Mouse (Mus musculus) stomach, embryonic 16.5 days (tissue): ENCODE results near the gene Tmem270. TPM values are rescaled to one million over a fixed set of nuclear protein-coding genes. Genes with fewer than 3 reads are reported as not detected.

Experiments used
- ATAC-seq: fragments of 200-750 bp; cut with Nextera tagmentation; 2 replicates; pipeline ENCODE4 v1.8.0; 2017; ENCODE audit warnings: moderate number of reproducible peaks, moderate TSS enrichment; ENCODE audit not compliant: insufficient read depth, low FRiP score
- H3K27ac ChIP-seq: fragments of 300-500 bp; sonication (generic); 2 replicates; pipeline ENCODE4 v1.5.1; 2014; ENCODE audit warnings: low read length
- H3K27me3 ChIP-seq: fragments of 300-500 bp; sonication (generic); 2 replicates; pipeline ENCODE4 v1.6.1; 2014; ENCODE audit warnings: low read length, control low read depth, mixed read lengths; ENCODE audit not compliant: control insufficient read depth, insufficient read depth
- H3K36me3 ChIP-seq: fragments of 300-500 bp; sonication (generic); 2 replicates; pipeline ENCODE4 v1.6.1; 2014; ENCODE audit warnings: low read length; ENCODE audit not compliant: control insufficient read depth, insufficient read depth
- H3K4me1 ChIP-seq: fragments of 300-500 bp; sonication (generic); 2 replicates; pipeline ENCODE4 v1.6.1; 2014; ENCODE audit warnings: low read length, control low read depth, mixed read lengths; ENCODE audit not compliant: control insufficient read depth, insufficient read depth
- H3K4me2 ChIP-seq: fragments of 300-500 bp; sonication (generic); 2 replicates; pipeline ENCODE4 v1.6.1; 2014; ENCODE audit warnings: low read depth, low read length, mixed read lengths
- H3K4me3 ChIP-seq: fragments of 300-500 bp; sonication (generic); replicated peaks from 2 replicates; pipeline ENCODE4 v1.5.1; 2014; ENCODE audit warnings: mild to moderate bottlenecking, low read length
- H3K9ac ChIP-seq: fragments of 300-500 bp; sonication (generic); 2 replicates; pipeline ENCODE4 v1.6.1; 2014; ENCODE audit warnings: low read length
- H3K9me3 ChIP-seq: fragments of 300-500 bp; sonication (generic); replicated peaks from 2 replicates; pipeline ENCODE4 v1.6.1; 2016; ENCODE audit warnings: low read length, control low read depth; ENCODE audit not compliant: control insufficient read depth
- WGBS: fragments of 180-500 bp; shearing (Covaris S2); extraction: QIAGEN DNeasy Blood & Tissue Kit; methylation state at CpG from one replicate; pipeline ENCODE4 v1.1.7; 2014; 5-methylcytosine and 5-hydroxymethylcytosine counted together
- polyA plus RNA-seq: library from polyadenylated mRNA; unstranded; fragments of >200 nt; fragmentation: Nextera tagmentation; extraction: Ambion mirVana; gene quantifications from 2 replicates; pipeline ENCODE4 v1.2.1, GENCODE M21; 2015

Tmem270 gene
- polyA plus RNA-seq, 1 experiment from 2014 or later: not detected

- peak overlapping the region; percentile 64; the same call in 1 of the 2 replicates for H3K27ac ChIP-seq
- ATAC-seq: peak; percentile 39; the same call in 1 of the 2 replicates
- H3K4me2 ChIP-seq: 0 out of 2 replicates have a peak overlapping the region, but pooled peaks have one; percentile 12
Observed at GRCm38 (mm10) chr5:134897596-134897995, 8.9 kb downstream of the Tmem270 start.

GRCm38 (mm10) chr5:134896965-134897364, 9.6 kb downstream of the Tmem270 start:
- no peak overlapping the region for H3K4me2 ChIP-seq
- H3K4me1 ChIP-seq: peaks cover 21% of the 10 kb centered on the region
- 76% methylated on average over 8 of the region's 8 CpGs for WGBS
- peak overlapping the region; percentile 43; the same call in 1 of the 2 replicates for H3K9ac ChIP-seq
- H3K4me3 ChIP-seq: no peak overlapping the region
- H3K36me3 ChIP-seq: no peaks in the 10 kb centered on the region
- no peaks in the 10 kb centered on the region for H3K9me3 ChIP-seq
- peak overlapping the region; percentile 38; the same call in 1 of the 2 replicates for H3K27ac ChIP-seq
- ATAC-seq: no peak
- no peaks in the 10 kb centered on the region for H3K27me3 ChIP-seq

More at GRCm38 (mm10) chr5:134897596-134897995, 8.9 kb downstream of the Tmem270 start:
- Histone ChIP-seq H3K36me3 (no peaks in the 10 kb centered on the region), H3K9me3 (no peaks in the 10 kb centered on the region), H3K4me1 (peaks cover 21% of the 10 kb centered on the region), H3K4me3 (no peak overlapping the region), H3K27me3 (no peaks in the 10 kb centered on the region), H3K9ac (peak overlapping the region; percentile 43; the same call in 1 of the 2 replicates)
- 24% methylated on average over 17 of the region's 17 CpGs for WGBS

GRCm38 (mm10) chr5:134895291-134895690, 11.2 kb downstream of the Tmem270 start:
- Histone ChIP-seq H3K4me1 (peaks cover 21% of the 10 kb centered on the region), H3K4me3 (no peak overlapping the region), H3K36me3 (no peaks in the 10 kb centered on the region), H3K4me2 (no peak overlapping the region), H3K9me3 (no peaks in the 10 kb centered on the region), H3K27me3 (no peaks in the 10 kb centered on the region), H3K9ac (no peak overlapping the region), H3K27ac (peak overlapping the region; percentile 14; the same call in 1 of the 2 replicates)
- WGBS: 28% methylated on average over 8 of the region's 8 CpGs
- peak; percentile 81 for ATAC-seq

GRCm38 (mm10) chr5:134892717-134893116, 13.8 kb downstream of the Tmem270 start:
- 74% methylated on average over 5 of the region's 5 CpGs for WGBS
- Histone ChIP-seq H3K9me3 (no peaks in the 10 kb centered on the region), H3K4me3 (no peak overlapping the region), H3K4me1 (peaks cover 18% of the 10 kb centered on the region), H3K9ac (no peak overlapping the region), H3K36me3 (no peaks in the 10 kb centered on the region), H3K27ac (no peak overlapping the region), H3K27me3 (no peaks in the 10 kb centered on the region), H3K4me2 (no peak overlapping the region)
- ATAC-seq: no peak

GRCm38 (mm10) chr5:134891552-134891951, 15.0 kb downstream of the Tmem270 start:
- H3K4me1 ChIP-seq: peaks cover 9% of the 10 kb centered on the region
- 73% methylated on average over 8 of the region's 8 CpGs for WGBS

GRCm38 (mm10) chr5:134890601-134891054, 15.9 kb downstream of the Tmem270 start:
- H3K36me3 ChIP-seq: no peaks in the 10 kb centered on the region
- peaks cover 7% of the 10 kb centered on the region for H3K4me1 ChIP-seq
- no peak overlapping the region for H3K9ac ChIP-seq
- H3K27ac ChIP-seq: no peak overlapping the region
- WGBS: 86% methylated on average over 6 of the region's 6 CpGs
- no peak overlapping the region for H3K4me3 ChIP-seq
- no peak overlapping the region for H3K4me2 ChIP-seq
- no peaks in the 10 kb centered on the region for H3K9me3 ChIP-seq
- no peak for ATAC-seq
- H3K27me3 ChIP-seq: no peaks in the 10 kb centered on the region

More at GRCm38 (mm10) chr5:134891552-134891951, 15.0 kb downstream of the Tmem270 start:
- Histone ChIP-seq H3K27me3 (no peaks in the 10 kb centered on the region), H3K27ac (no peak overlapping the region), H3K9me3 (no peaks in the 10 kb centered on the region), H3K4me3 (no peak overlapping the region), H3K9ac (no peak overlapping the region), H3K36me3 (no peaks in the 10 kb centered on the region), H3K4me2 (no peak overlapping the region)
- no peak for ATAC-seq

GRCm38 (mm10) chr5:134888505-134888904, 18.0 kb downstream of the Tmem270 start:
- no peak for ATAC-seq
- H3K9ac ChIP-seq: no peak overlapping the region
- H3K27ac ChIP-seq: no peak overlapping the region

GRCm38 (mm10) chr5:134887447-134888335, 18.8 kb downstream of the Tmem270 start:
- H3K27ac ChIP-seq: peak overlapping the region; percentile 39
- H3K36me3 ChIP-seq: no peaks in the 10 kb centered on the region
- H3K4me1 ChIP-seq: 0 out of 2 replicates have a peak, but pooled peaks cover 2% of the 10 kb centered on the region
- H3K27me3 ChIP-seq: no peaks in the 10 kb centered on the region
- no peaks in the 10 kb centered on the region for H3K9me3 ChIP-seq
- peak; percentile 42; the same call in 1 of the 2 replicates for ATAC-seq
- 0 out of 2 replicates have a peak overlapping the region, but pooled peaks have one; percentile 18 for H3K9ac ChIP-seq
- WGBS: 49% methylated on average over 18 of the region's 18 CpGs
- no peak overlapping the region for H3K4me3 ChIP-seq
- no peak overlapping the region for H3K4me2 ChIP-seq

More at GRCm38 (mm10) chr5:134888505-134888904, 18.0 kb downstream of the Tmem270 start:
- Histone ChIP-seq H3K4me2 (no peak overlapping the region), H3K4me3 (no peak overlapping the region), H3K36me3 (no peaks in the 10 kb centered on the region), H3K4me1 (no peaks in the 10 kb centered on the region), H3K27me3 (no peaks in the 10 kb centered on the region), H3K9me3 (no peaks in the 10 kb centered on the region)
- 74% methylated on average over 7 of the region's 7 CpGs for WGBS

GRCm38 (mm10) chr5:134883077-134883476, 23.5 kb downstream of the Tmem270 start:
- Histone ChIP-seq H3K27me3 (no peaks in the 10 kb centered on the region), H3K4me3 (no peak overlapping the region), H3K27ac (no peak overlapping the region; the same call in 1 of the 2 replicates), H3K9ac (no peak overlapping the region), H3K4me1 (0 out of 2 replicates have a peak, but pooled peaks cover 2% of the 10 kb centered on the region), H3K36me3 (no peaks in the 10 kb centered on the region), H3K4me2 (no peak overlapping the region), H3K9me3 (no peaks in the 10 kb centered on the region; the same call in 1 of the 2 replicates)
- 46% methylated on average over 3 of the region's 3 CpGs for WGBS
- ATAC-seq: peak; percentile 59
